Mouse (Mus musculus) layer of hippocampus, adult 2 months (tissue): ENCODE measurements around the gene Tnrc6a. TPM values are rescaled to one million over a fixed set of nuclear protein-coding genes. Genes with fewer than 3 reads are reported as not detected.

ENCODE experiments used
- DNase-seq, 2 experiments: peaks; one replicate each; pipeline ENCODE4 v3.0.0; 2022; ENCODE audit warnings: low spot score in 2 of 2
- H3K27ac ChIP-seq: fragments of 200-600 bp; 2 replicates; pipeline ENCODE4 v1.8.1; 2022
- H3K4me3 ChIP-seq: fragments of 200-600 bp; 2 replicates; pipeline ENCODE4 v1.8.1; 2022; ENCODE audit warnings: mild to moderate bottlenecking
- CTCF ChIP-seq: fragments of 200-600 bp; conservative IDR thresholded peaks from 2 replicates; pipeline ENCODE4 v1.8.1; 2022; ENCODE audit warnings: antibody characterized with exemption, mild to moderate bottlenecking, moderate library complexity
- total RNA-seq, 2 experiments: library from RNA; stranded (reverse); gene quantifications; 2 replicates each; pipeline ENCODE4 v1.2.3; 2021

Gene Tnrc6a
- total RNA-seq, 2 experiments from 2014 or later: 49.5 to 53.9 TPM

DNA sequence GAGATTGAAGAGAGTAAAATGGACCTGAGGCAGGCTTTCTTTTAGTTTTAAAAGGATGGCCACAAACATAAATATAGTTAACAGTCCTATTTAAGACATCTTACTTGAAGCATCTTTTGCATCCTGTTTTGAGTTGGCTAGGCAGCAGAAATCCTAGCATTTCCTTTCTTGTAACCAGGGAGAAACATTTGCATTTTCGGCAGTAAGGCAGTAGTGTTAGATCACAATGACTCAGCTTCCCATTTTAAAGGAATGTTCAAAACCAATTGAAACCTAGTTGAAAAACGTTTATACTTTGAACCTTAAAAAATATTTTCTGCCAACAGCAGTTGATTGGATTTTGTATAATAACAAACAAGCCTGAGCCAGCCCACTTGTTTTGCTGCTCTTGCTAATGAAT is 6.5 kb downstream of the Tnrc6a start:
- Histone ChIP-seq H3K4me3 (no peak overlapping the region), H3K27ac (peak overlapping the region; percentile 56)
- no peak for DNase-seq
- TF ChIP-seq CTCF: no peak

DNA sequence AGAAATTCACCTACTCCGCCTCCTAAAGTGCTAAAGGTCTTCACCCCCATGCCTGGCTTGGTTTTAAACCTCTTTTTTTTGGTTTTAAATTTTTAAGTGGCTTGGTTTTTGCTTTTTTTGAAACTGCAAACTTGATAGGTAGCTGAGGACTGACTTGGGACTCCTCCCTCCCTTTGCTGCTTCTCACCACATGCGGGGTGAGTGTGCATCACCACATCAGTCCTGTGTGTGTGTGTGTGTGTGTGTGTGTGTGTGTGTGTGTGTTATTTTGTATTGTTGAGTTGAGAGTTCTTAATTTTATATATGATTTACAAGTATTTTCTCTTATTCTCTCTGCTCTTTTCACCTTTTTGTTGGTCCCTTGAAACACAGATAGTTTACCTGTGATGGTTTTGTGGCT is 8.7 kb downstream of the Tnrc6a start:
- H3K27ac ChIP-seq: 0 out of 2 replicates have a peak overlapping the region, but pooled peaks have one; percentile 24
- TF ChIP-seq CTCF: no peak
- DNase-seq: no peak
- H3K4me3 ChIP-seq: no peak overlapping the region

DNA sequence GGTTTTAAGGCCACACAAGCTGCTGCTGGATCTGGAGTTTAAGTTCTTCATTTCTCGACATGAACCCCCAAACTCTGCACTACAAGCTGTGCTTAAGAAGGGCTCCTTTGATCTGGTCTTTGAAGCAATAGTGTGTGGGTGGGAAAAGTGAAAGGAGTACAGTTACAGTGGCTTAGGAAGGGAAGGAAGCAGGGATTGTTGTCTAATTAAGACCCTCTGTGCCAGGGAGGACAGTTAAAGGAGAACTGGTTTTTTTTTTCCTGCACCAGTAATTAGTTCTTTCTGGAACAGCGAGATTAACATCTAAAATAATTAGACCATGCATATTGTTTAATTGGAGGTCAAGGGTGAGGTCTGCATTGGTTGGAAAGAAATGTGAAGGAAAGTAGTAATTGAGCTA is 11.2 kb downstream of the Tnrc6a start:
- DNase-seq: no peak
- no peak overlapping the region for H3K27ac ChIP-seq
- no peak for TF ChIP-seq CTCF

DNA sequence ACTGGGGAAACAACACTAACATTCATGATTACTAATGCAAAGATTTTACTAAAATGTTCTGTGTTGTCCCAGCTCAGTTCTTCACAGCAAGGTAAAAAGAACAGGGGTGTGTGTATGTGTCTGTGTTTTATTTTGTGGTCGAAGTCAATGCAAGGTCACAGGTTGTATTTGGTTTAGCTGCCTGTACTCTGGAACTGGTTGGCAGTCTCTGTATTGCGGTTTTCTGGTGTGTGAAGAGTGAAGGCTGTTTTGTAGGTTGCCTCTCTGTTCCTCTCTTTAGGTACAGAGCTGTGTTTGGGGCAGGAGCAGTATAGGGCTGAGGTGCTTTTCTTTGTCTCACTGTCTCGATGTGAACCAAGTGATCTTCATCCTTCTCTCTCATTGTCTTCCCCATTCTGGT is 12.0 kb downstream of the Tnrc6a start:
- Histone ChIP-seq H3K27ac (no peak overlapping the region), H3K4me3 (no peak overlapping the region)
- no peak for DNase-seq
- TF ChIP-seq CTCF: no peak

More for the DNA sequence above, 11.2 kb downstream of the Tnrc6a start:
- H3K4me3 ChIP-seq: no peak overlapping the region

DNA sequence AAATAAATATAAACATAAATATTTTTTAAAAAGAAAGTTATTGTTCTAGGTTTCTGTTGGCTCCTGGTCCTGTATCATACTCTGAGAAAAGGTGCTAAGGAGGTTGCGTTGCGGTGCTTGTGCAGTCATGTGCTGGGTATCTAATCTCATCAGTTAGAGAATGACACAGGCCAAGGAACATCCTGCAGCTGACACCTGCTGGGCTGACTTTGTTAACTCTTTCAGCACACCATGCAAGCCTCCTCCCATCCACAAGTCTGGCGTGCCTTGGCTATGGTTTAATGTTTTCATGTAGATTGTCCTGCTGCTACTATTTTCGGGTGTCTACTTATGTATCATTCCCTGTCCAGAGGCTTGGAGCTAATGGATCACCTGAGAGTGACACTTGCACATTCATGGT is 14.3 kb downstream of the Tnrc6a start:
- no peak for TF ChIP-seq CTCF
- H3K27ac ChIP-seq: no peak overlapping the region
- DNase-seq: no peak
- no peak overlapping the region for H3K4me3 ChIP-seq

DNA sequence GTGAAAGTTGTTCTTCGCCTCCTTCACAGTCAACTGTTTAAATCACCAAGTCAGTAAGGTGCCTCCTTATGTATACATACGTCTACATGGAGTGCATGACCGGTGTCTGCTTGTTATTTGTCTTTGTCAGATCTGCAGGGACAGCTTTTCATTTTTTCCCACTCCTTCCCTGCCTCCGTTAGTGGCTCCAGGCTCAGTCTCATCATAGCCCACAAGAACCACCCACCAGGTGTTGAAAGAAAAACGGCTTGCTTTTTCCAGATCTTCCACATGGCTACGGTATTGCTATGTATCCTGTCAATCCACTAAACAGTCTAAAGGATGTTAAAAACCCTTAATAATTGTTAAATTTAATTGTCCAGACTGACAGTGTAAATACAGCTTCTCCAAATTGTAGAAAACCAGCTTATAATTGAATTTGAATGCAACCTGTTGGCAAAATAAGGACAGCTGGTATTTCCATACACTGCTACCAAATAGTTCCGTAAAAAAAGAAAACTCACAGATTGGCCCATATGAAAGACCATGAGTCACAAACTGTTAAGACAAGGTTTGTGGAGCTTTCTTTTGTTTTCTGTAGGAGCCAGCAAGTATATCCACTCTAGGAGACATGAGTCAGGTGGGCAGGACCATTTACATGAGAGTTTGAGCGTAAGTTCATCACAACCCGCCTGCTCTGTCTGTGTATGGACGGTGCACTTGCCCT is 22.6 kb downstream of the Tnrc6a start:
- H3K4me3 ChIP-seq: no peak overlapping the region
- TF ChIP-seq CTCF: no peak
- H3K27ac ChIP-seq: no peak overlapping the region
- DNase-seq: peak; percentile 24 to 29

DNA sequence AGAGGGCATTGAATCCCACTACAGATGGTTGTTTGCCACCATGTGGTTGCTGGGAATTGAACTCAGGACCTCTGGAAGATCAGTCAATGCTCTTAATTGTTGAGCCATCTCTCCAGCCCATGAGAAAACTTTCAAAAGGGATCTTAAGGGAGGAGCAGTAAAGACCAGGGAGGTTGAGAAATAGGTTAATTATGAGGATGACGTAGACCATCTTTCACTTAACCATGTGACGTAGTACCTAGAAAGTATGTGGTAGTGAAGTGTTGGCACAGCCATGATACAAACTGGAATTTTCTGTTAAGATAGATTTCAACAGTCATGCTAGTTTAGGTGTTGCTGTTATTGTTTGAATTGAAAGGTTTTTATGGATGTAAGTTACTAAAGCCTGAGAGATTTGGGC is 24.1 kb downstream of the Tnrc6a start:
- no peak for TF ChIP-seq CTCF
- Histone ChIP-seq H3K27ac (no peak overlapping the region), H3K4me3 (no peak overlapping the region)
- DNase-seq: no peak

DNA sequence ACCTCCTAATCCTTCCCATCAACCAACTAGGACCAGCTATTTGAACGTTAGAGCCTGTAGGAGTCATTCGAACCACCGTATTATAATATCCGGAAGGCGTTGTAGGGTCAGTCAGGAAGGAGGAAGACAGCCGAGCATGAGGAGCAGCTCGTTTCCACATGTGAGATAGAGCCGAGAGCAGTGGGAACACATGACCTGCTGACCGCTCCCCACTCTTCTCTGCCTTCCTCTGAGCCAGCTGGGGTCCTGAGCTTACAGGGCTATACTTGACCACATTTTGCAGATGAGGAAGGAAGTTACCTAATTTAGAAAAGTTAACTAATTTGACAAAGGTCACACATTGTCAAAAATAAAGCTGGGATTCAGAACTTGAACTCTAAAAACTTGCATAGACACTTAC is 25.2 kb downstream of the Tnrc6a start:
- Histone ChIP-seq H3K27ac (no peak overlapping the region), H3K4me3 (no peak overlapping the region)
- TF ChIP-seq CTCF: no peak
- DNase-seq: no peak

DNA sequence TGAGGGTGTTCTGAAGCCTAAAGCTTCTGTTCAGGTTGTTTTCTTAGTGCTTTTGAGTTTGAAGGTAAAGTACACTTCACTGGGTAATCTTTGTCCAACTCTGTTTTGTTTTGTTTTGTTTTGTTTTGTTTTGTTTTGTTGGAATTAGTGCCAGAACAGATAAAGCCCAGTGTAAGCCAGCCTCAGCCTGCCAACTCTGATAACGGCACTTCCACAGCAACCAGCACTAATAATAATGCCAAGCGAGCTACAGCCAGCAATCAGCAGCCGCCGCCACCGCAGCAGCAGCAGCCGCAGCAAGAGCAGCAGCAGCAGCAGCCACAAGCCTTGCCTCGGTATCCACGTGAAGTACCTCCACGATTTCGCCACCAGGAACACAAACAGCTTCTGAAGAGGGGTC is 38.7 kb downstream of the Tnrc6a start:
- H3K27ac ChIP-seq: no peak overlapping the region
- TF ChIP-seq CTCF: no peak
- no peak overlapping the region for H3K4me3 ChIP-seq
- no peak for DNase-seq

DNA sequence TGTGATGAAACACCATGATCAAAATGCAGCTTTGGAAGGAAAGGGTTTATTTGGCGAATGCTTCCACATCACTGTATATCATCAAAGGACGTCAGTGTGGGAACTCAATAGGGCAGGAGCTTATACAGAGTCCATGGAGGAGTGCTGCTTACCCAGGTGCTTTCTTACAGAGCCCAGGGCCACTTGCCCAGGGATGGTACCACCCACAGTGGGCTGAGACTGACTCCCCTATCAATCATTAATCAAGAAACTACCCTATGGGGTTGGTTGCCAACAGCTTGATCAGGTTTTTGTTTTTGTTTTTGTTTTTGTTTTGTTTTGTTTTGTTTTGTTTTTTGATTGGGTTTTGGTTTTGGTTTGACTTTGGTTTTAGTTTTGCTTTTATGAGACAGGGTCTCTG is 43.8 kb downstream of the Tnrc6a start:
- no peak for TF ChIP-seq CTCF
- Histone ChIP-seq H3K4me3 (no peak overlapping the region), H3K27ac (no peak overlapping the region)
- DNase-seq: no peak

DNA sequence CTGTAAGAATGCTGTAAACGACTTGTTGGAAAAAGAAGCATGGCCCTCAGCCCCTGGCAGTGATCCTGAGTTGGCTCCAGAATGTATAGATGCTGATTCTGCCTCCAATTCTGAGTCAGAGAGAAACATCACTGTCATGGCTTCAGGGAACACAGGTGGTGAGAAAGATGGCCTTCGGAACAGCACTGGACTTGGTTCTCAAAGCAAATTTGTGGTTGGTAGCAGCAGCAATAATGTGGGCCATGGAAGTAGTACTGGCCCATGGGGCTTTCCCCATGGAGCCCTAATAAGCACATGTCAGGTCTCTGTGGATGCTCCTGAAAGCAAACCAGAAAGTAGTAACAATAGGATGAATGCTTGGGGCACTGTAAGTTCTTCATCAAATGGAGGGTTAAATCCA is 45.9 kb downstream of the Tnrc6a start:
- DNase-seq: no peak
- Histone ChIP-seq H3K4me3 (no peak overlapping the region), H3K27ac (no peak overlapping the region)
- TF ChIP-seq CTCF: no peak

DNA sequence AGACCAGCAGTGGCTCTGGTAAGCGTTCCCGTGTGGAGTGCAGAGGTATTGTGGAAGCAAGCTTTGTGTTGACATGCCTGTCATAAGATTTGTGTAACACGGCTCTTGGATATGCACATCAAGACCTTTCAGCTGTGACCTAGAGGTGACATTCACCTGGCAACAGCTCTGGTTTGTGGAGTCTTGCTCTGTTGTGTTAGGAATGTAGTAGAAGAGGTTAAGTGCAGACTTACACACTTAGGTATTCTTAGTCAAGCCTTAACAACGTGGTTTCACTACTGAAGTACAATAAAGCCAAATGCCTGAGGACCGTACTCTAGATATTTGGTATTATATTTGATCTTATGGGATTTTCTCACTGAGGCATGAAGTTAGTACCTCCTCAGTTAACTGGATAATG is 48.4 kb downstream of the Tnrc6a start:
- no peak for TF ChIP-seq CTCF
- Histone ChIP-seq H3K27ac (no peak overlapping the region), H3K4me3 (no peak overlapping the region)
- no peak for DNase-seq

DNA sequence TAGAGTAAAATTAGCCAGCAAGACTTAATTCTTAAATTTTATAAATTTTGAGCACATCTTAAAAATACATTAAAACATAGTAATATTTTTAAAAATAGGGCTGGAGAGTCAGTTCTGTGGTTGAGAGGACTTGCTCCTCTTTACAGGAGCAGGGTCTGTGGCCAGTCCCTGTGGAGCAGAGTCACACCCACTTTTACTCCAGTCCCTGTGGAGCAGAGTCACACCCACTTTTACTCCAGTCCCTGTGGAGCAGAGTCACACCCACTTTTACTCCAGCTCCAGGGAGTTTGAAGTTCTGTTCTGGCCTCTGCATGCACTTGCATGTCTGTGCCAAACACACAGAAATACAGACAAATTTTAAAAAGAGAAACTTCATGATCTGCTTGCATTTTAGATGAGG is 53.5 kb downstream of the Tnrc6a start:
- DNase-seq: no peak
- H3K4me3 ChIP-seq: no peak overlapping the region
- no peak overlapping the region for H3K27ac ChIP-seq
- no peak for TF ChIP-seq CTCF
